Mouse (Mus musculus) heart, postnatal 14 days (tissue): Measurements from ENCODE around the gene Sigirr. TPM values are rescaled to one million over a fixed set of nuclear protein-coding genes. Genes with fewer than 3 reads are reported as not detected.
A peak's percentile ranks its signal among the peaks of the same experiment; 100 is the strongest.

Experiments used
- DNase-seq, 2 experiments: peaks; one replicate each; pipeline ENCODE4 v3.0.0; 2021 to 2022
- intact Hi-C: fragments of 180-260 bp; cut with DNase I; formaldehyde crosslinking; loops from one replicate; pipeline ENCODE4 v1.15.1; 2025
- long read RNA-seq, 2 experiments: library from polyadenylated mRNA; stranded (forward); transcript quantifications; one replicate each; pipeline ENCODE4 v2.0.0; 2021
- total RNA-seq, 2 experiments: library from RNA; stranded (reverse); gene quantifications; 2 replicates each; pipeline ENCODE4 v1.2.3; 2021

The Sigirr gene
- 1 to 10 TPM; 8.0 to 8.1 TPM for total RNA-seq
- long read RNA-seq, experiment 1, partial matches to known transcripts = 1 of 15 reads
- long read RNA-seq, experiment 1, other reads (novel, unspliced or antisense) = 14 of 15 reads
- long read RNA-seq, experiment 2, partial matches to known transcripts = 1 of 12 reads
- long read RNA-seq, experiment 2, other reads (novel, unspliced or antisense) = 11 of 12 reads

DNA sequence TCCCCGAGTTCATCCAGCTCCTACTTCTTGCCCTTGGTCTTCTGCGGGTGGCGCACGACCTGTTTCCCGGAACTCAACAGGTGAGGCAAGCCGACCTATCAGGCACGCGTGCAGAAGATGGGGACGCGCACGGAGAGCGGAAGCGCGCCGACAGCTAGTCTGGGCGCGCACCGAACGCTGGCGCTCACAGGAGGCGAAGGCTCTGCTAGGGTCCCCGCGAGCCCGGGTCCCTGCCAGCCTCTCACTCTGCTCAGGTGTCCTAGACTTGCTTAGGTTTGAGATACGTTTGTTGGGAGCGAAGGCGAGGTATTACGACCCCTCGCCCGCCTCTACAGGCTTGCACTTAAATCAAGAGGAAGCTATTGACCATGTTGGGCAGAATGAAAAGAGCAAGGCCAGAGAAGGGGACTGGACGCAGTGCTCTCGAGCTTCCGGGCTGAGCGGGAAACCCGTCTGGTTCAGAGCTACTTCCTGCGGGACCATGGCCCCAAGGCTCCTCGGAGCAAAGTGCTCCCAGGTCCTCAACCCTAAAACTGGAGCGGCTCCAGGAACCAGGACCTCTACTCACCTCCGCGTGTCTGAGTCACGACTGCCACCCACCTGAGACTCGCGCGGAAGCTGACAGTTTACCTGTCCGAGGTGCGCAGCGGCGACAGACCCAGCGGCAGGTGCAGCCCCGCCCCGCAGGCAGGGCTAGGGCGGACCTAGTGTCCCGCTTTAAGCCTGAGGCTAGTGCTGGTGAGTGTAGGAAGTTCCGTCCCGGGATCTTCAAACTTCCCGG lies at the start of gene Sigirr:
TSS of gene Sigirr (minus strand) at position 662 of the 781 bp plus-strand sequence.
- DNase-seq = no peak
- intact Hi-C loops = loop anchor here (2.0 to 10.0 kb wide), 2 partner anchors 17 to 265 kb away; partner anchors contain the start of gene Ano9

DNA sequence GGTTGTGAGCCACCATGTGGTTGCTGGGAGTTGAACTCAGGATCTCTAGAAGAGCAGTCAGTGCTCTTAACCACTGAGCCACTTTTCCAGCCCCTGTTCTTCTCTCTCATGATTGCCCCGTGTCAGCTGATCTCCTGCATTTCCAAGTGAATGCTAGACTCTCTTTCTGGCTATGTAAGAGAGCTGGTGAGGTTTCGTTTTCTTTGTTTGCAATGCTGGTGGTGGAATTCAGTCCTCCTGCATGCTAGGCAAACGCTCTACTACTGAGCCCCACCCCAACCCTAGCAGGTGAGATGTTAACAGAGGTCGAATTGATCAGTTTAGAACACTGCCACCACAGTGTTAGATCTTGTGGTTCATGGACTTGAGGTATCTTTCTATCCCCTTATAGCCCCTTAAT lies 48.3 kb upstream of the Sigirr start:
- DNase-seq = no peak
- intact Hi-C loops = no loop called here

DNA sequence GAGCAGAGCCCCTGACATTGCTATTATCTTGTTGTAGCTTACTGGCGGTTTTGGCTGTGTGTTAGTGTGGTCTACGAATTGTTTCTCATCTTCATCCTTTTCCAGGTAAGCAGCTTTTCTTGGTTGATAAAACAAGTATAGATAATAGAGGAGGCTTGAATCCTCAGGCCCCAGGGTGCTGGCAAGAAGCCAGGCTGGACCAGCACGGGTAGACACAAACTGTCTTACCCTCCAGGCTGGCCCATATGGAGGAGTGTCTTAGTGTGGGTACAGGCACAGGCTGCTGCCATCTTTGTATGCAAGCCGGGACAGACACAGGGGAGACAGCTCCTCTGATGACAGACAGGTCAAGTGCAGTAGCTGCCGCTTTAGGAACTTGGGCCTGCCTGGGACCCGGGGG lies 46.7 kb upstream of the Sigirr start:
- intact Hi-C loops = no loop called here
- no peak for DNase-seq

DNA sequence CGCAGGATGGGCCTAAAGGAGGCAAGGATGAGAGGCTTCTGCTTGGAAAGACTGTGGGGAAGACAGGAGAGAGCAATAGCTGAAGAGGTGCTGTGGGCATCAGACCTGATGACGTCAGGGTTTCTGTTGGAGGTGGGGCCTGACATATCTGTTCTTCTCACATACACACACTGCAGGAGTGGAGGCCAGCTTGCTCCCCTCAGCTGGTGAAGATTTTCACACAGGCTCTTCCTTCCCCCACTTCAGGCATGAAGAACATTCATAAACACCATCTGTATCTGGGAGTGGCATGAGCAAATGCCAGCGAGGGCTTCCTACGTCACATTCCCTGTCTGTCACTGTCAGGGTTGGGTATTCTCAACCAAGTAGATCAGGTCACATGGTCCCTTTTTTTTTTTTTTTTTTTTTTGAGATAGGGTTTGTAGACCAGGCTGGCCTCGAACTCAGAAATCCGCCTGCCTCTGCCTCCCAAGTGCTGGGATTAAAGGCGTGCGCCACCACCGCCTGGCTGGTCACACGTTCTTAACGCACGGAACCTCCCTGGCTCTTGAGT lies 45.7 kb upstream of the Sigirr start:
- intact Hi-C loops = no loop called here
- DNase-seq = no peak

DNA sequence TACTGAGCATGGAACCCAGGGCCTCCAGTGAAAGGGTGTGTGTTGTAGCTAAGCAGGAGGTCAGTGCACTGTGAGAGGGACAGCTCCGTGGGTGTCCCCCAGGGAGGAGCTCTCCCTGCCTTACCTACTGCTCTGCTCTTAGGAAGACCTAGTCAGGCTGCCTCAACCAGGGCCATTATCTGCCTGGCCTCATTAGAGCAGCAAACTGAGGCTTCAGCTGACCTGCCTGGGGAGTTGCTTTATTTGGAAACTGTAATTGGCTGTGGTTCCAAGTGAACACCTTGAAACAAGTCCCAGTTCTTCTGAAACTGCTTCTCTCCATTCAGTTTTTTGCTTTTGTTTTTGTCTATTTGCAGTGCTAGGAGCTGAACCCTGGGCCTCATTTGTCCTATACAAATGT lies 45.0 kb upstream of the Sigirr start:
- DNase-seq = no peak
- intact Hi-C loops = no loop called here

DNA sequence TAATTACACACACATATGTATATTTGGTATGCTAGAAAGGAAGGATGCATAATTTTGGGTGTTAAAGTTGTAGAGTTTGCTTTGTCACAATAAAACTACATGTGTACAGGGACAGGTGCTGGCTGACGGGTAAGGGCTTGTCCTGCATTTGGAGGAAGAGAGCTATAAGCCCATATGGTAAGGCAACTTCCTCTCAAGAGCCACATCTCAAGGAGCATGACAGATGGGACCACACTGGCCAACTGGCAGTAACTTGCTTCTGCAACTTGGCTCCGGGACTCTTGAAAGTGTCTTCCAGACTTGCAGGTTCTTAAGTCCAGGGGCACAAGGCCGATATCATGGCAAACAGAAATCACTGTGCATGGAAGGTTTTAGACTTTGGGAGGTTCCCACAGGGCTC lies 44.3 kb upstream of the Sigirr start:
- DNase-seq = no peak
- intact Hi-C loops = no loop called here

DNA sequence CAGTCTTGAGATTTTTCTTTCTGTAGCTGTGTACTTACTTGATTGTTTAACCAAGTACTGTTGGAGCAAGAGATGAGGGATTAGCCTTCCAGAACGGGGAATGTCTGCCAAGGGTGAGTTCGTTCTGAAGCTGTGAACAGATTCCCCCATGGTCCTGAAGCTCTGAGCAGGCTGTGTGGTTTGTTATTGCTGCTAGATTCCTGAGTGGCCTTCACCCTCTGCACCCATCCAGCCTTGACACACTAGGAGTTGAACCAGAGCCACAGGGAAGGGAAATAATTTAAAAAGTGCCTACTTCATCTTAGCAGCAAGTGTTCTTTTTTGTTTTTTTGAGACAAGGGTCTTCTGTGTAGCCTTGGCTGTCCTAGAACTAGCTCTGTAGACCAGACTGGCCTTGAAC lies 43.5 kb upstream of the Sigirr start:
- intact Hi-C loops = no loop called here
- no peak for DNase-seq

DNA sequence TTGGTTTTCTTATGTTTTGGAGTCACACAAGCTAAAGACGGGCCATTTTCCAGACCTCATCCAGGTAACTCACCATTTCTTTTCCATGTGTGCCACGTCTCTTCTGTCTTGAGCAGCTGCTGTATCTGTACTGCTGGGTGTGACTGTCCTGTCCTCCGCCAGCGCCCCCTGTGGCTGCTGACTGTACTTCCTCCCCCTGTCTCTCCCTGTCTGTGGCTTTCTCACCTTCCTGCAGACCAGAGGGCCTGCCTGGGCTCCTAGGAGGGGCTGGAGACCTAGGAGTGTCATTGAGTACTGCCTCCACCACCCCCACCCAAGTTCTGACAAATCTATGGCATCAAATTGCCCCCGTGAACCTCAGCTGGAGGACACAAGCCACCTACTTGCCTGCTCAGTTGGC lies 42.7 kb upstream of the Sigirr start:
- peak; percentile 28 to 44 for DNase-seq
- intact Hi-C loops = no loop called here

DNA sequence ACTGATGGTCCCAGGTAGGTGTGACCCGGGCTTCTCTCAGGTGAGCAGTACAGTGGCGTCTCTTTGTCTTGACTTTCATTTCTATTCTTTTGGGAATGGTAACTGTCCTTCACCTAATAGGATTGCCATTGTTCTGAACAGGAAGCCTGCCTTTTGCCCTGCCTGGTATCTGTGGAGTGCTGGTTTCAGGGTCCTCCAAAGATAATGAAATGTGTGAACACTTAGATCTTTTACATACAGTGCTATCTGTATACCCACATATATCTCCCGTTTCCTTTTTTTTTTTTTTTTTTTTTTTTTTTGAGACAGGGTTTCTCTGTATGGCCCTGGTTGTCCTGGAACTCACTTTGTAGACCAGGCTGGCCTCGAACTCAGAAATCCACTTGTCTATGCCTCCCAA lies 41.0 kb upstream of the Sigirr start:
- intact Hi-C loops = no loop called here

DNA sequence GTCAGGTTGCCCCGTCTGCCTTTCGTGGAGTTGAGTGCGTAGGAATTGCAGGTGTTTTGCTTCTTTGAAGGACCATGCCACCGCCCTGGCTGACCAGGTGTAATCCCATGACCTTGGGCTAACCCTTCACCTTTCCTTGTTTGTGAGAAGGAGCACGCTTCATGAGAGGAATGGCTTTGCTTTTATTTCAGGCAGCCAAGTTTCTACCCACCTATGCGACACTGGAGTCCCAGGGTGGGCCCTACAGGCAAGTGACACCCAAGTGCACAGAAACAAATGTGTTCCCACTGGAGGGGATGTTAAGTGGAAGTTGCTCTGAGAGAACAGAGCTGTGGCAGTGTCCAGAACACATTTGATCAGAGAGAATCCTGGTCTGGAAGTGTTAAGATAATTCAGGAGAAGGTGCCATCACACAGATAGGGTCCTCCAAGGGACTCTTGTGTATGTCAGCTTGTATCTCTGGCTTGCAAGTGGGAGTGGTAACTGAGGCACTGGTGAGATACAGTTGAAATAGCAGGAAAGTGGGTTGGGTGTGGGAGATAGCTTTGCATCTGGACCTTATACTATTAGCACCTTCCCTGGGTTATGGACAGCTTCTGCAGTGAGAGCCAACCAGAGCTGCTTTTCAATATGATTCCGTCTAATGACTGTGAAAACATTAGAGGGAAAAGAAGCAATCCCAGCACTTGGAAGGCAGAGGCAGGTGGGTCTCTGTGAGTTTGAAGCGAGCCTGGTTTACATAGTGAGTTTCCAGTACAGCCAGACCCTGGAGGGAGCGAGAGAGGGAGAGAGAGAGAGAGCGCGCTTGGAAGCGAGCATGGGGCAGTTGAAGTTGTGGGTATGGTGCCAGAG lies 31.8 kb upstream of the Sigirr start:
- no peak for DNase-seq
- intact Hi-C loops = loop anchor here (2.0 kb wide), 1 partner anchor 39 kb away; no protein-coding TSS in a partner anchor

More for the DNA sequence above, 41.0 kb upstream of the Sigirr start:
- no peak for DNase-seq

DNA sequence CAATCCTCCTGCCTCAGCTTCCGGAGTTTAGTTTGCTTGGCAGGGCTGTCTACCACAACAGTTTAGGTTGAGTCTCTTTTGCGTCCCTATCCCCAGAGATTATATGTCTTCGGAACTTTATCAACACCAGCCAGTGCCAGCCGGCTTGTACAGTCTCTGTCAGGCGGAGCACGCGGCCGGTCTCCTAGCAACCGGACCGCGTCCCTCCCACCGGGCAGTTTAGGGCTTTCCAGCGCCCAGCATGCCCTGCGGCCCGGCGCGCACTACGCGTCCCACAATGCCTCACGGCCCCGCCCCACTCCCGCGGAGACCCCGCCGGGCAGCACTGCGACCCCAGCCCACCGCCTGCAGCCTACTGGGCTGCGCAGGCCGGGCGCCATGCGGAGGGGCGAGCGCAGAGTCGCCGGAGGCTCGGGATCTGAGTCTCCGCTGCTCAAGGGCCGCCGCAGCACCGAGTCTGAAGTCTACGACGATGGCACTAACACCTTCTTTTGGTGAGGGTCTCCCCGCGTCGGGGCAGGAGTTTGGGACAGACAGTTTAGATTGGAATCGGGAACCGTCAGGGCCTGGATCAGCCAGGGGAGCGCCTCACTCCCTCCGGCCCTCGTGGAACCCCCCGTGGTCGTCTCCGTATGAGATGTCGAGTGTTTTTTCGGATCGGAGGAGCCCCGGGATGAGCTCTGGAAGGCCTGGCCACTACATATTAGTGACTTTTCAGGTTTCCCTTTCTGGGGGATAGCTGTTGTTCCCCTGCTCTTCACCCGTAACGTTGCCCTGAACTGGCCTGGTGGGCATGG lies 30.9 kb upstream of the Sigirr start:
- intact Hi-C loops = loop anchor here (2.0 kb wide), 1 partner anchor 38 kb away; no protein-coding TSS in a partner anchor
- DNase-seq = peak; percentile 89 to 92

DNA sequence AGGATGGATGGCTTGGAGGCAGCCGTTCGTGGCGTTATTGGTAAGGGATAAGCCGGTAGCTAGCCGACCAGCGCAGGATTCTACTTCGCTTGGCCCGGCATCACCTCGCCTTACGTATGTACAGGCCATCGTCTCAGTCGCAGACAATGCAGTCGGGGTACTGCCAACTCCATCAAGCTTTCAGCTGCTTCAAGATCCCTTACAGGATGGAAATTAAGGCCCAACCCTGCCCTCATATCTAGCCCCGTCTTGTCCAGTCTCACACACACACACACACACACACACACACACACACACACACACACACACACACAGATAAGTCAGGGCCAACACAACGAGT lies 23.1 kb upstream of the Sigirr start:
- intact Hi-C loops = loop anchor here (5.0 kb wide), 1 partner anchor 49 kb away; the partner anchor contains the start of gene Rnh1
- no peak for DNase-seq

DNA sequence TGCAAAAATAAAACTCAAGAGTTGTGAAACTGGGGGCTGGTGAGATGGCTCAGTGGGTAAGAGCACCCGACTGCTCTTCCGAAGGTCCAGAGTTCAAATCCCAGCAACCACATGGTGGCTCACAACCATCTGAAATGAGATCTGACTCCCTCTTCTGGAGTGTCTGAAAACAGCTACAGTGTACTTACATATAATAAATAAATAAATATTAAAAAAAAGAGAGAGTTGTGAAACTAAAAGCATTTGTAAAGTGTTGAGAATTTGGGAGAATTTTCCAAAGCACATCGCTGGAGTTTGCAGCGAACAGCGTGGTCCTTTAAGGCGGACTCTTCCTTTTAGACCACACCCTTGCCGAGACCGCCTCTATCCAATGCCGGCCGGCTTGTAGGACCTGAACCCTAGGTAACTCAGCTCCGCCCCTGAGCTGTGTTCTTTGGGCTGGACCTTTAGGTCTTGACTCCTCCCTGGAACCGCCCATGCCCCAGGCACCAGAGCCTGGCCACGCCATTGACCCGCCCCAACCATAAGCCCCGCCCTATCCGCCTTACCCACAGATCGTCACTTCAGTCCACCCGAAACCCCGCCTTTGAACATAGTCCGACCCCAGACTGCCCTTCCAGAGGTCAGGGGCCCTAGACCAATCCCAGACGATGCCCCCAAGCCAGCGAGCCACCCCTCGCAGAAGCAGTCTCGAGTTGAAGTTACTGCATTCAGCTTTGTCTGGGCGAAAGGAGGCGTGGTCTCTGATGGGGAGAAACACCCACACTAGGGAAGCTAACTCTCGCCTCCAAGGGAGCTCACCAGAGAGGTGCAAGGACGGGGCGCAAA lies 22.5 kb upstream of the Sigirr start:
- intact Hi-C loops = loop anchor here (5.0 kb wide), 1 partner anchor 49 kb away; the partner anchor contains the start of gene Rnh1
- DNase-seq = peak; percentile 92 to 94

DNA sequence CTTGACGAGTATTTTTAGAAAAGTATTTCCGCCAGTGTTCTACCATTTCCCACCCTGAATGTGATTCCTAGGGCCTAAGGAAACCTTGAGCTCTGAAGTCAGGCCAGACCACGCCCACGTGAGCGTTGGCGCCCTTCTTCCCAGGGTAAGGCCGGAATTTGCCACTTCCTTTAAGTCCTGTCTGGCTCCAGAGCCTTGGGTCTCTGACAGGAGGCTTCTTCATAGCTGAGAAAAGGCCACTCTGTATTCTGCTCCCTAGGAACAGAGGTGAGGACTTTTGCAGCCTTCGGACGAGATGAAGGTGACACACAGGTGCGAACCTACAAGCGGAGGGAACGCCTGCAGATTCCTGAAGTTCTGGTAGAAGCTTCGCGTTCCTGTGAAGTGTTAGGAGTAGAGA lies 21.9 kb upstream of the Sigirr start, which contains the start of gene Ptdss2:
TSS of gene Ptdss2 (plus strand) at position 138 of the 400 bp plus-strand sequence.
- DNase-seq = peak in 1 of 2 experiments; percentile 38
- intact Hi-C loops = loop anchor here (5.0 kb wide), 1 partner anchor 50 kb away; the partner anchor contains the start of gene Rnh1

DNA sequence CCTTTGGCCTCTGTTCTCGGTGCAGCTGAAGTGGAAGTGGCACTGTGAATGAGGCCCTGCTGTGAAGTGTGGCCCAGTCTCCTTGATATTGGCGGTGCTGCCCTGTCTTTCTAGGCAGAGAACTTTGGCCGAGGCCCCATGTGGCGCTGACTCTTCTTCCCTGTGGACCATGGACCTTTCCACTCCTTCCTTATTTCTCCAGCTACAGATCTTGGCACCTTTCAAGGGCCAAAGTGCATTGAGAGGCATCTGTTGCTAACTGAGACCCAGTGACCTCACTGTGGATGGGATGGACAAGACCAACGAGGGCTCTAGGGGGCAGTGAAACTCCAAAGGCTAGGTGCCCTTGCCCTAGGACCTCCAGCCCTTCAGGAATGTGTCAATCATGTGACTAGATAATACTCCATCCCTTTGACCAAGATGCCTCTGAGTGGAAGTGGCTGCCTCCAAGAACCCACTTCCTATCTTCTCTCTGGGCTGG lies 20.7 kb upstream of the Sigirr start:
- intact Hi-C loops = loop anchor here (1.0 to 5.0 kb wide), 2 partner anchors 24 to 51 kb away; partner anchors contain the start of gene Rnh1
- no peak for DNase-seq

DNA sequence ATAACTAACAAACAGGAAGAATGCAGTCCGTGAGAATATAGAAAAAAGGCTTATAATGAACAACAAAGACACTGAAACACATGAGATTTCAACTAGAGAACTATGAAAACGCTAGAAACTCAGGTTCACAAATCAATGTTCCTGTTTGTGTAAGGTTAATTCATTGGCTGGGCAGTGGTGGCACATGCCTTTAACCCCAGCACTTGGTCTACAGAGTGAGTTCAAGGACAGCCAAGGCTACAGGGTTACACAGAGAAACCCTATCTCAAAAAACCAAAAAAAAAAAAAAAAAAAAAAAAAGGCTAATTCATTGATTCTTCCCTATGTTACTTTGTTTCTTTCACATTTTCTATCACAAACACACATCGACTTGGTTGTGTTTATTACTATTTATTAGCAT lies 20.2 kb upstream of the Sigirr start:
- no peak for DNase-seq
- intact Hi-C loops = loop anchor here (1.0 to 5.0 kb wide), 2 partner anchors 23 to 52 kb away; partner anchors contain the start of gene Rnh1

DNA sequence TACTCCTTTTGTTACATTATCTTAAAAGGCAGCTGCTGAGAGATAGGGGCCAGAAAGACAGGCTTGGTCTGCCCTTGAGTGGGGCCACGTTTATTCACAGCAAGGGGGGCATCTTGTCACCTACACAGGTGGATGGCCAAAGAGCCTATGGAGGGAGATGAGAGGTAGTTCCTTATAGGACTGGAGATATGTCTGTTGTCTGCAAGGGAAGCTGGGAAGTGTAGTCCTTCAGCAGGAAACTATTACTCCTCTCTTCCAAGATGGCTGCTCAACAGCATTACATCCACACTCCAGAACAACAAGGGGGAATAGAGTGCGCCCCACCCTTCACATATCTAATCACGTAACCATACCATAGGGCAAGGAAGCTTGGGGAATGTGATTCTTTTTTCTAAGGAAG lies 19.1 kb upstream of the Sigirr start:
- DNase-seq = no peak
- intact Hi-C loops = no loop called here

DNA sequence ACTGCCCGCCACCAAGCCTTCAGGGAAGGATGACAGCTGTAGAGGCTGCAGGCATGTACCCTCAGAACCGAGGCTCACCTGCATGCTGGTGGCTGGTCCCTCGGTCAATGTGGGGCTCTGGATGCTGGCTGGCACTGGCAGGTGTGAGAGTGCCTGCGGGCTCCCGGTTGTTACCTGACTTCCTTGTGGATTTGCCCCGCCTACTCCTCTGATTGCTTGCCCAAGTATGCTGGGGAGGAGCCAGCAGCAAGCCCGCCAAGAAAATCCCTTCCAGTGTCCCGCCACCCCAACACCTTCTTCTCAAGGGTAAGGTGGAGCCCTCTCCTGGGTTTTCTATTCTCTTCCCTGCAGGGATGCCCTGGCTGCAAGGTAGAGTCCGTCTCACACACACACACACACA lies 17.3 kb upstream of the Sigirr start, which contains the start of gene Ano9:
TSS of gene Ano9 (minus strand) at position 171 of the 400 bp plus-strand sequence.
- intact Hi-C loops = loop anchor here (2.0 kb wide), 1 partner anchor 17 kb away; the partner anchor contains the start of gene Sigirr

More for the DNA sequence above, 17.3 kb upstream of the Sigirr start, which contains the start of gene Ano9:
- no peak for DNase-seq
